Mouse (Mus musculus) forebrain, embryonic 11.5 days (tissue): ENCODE measurements around the gene Ubqln1. TPM values are rescaled to one million over a fixed set of nuclear protein-coding genes. Genes with fewer than 3 reads are reported as not detected.

ENCODE experiments used
- ATAC-seq: fragments of 200-750 bp; cut with Nextera tagmentation; replicated peaks from 2 replicates; pipeline ENCODE4 v1.8.0; 2017; ENCODE audit warnings: moderate TSS enrichment; ENCODE audit not compliant: low FRiP score
- DNase-seq: peaks from one replicate; pipeline ENCODE4 v3.0.0-alpha.2; 2017; ENCODE audit warnings: low spot score
- H3K27ac ChIP-seq: fragments of 300-500 bp; sonication (generic); 2 replicates; pipeline ENCODE4 v1.5.1; 2014; ENCODE audit warnings: low read depth, low read length
- H3K27me3 ChIP-seq: fragments of 300-500 bp; sonication (generic); 2 replicates; pipeline ENCODE4 v1.6.1; 2014; ENCODE audit warnings: mild to moderate bottlenecking, low read length, mixed read lengths; ENCODE audit not compliant: control insufficient read depth, insufficient read depth
- H3K36me3 ChIP-seq: fragments of 300-500 bp; sonication (generic); 2 replicates; pipeline ENCODE4 v1.6.1; 2014; ENCODE audit warnings: mild to moderate bottlenecking, low read length, moderate library complexity, mixed read lengths; ENCODE audit not compliant: control insufficient read depth, insufficient read depth
- H3K4me1 ChIP-seq: fragments of 300-500 bp; sonication (generic); replicated peaks from 2 replicates; pipeline ENCODE4 v1.6.1; 2014; ENCODE audit warnings: low read length, mixed read lengths; ENCODE audit not compliant: control insufficient read depth, insufficient read depth
- H3K4me2 ChIP-seq: fragments of 300-500 bp; sonication (generic); 2 replicates; pipeline ENCODE4 v1.6.1; 2014; ENCODE audit warnings: low read depth, mild to moderate bottlenecking, low read length, moderate library complexity, mixed read lengths; ENCODE audit not compliant: severe bottlenecking
- H3K4me3 ChIP-seq: fragments of 300-500 bp; sonication (generic); 2 replicates; pipeline ENCODE4 v1.5.1; 2014; ENCODE audit warnings: low read depth, low read length
- H3K9ac ChIP-seq: fragments of 300-500 bp; sonication (generic); 2 replicates; pipeline ENCODE4 v1.6.1; 2014; ENCODE audit warnings: low read length
- H3K9me3 ChIP-seq: fragments of 300-500 bp; sonication (generic); 2 replicates; pipeline ENCODE4 v1.6.1; 2016; ENCODE audit warnings: low read length, mixed read lengths; ENCODE audit not compliant: control insufficient read depth
- WGBS: fragments of 180-500 bp; shearing (Covaris S2); extraction: QIAGEN DNeasy Blood & Tissue Kit; methylation state at CpG from one replicate; pipeline ENCODE4 v1.1.7; 2014; 5-methylcytosine and 5-hydroxymethylcytosine counted together
- polyA plus RNA-seq: library from polyadenylated mRNA; unstranded; fragments of >200 nt; fragmentation: Nextera tagmentation; extraction: Ambion mirVana; gene quantifications from 2 replicates; pipeline ENCODE4 v1.2.1, GENCODE M21; 2014

Ubqln1 gene
- polyA plus RNA-seq, 1 experiment from 2014 or later: 153 TPM

- Histone ChIP-seq H3K27ac (no peak overlapping the region), H3K4me1 (no peaks in the 10 kb centered on the region), H3K36me3 (no peaks in the 10 kb centered on the region), H3K4me2 (no peak overlapping the region), H3K9me3 (peaks cover 3% of the 10 kb centered on the region; the same call in 1 of the 2 replicates), H3K4me3 (no peak overlapping the region), H3K9ac (no peak overlapping the region), H3K27me3 (no peaks in the 10 kb centered on the region)
- ATAC-seq: no peak
- WGBS: 49% methylated on average over 8 of the region's 8 CpGs
- no peak for DNase-seq
These were observed 10.2 kb upstream of the Ubqln1 start for GRCm38 (mm10) chr13:58225694-58226093.

- H3K4me3 ChIP-seq: no peak overlapping the region
- 90% methylated on average over 3 of the region's 3 CpGs for WGBS
- H3K27ac ChIP-seq: no peak overlapping the region
- 0 out of 2 replicates have a peak, but pooled peaks cover 3% of the 10 kb centered on the region for H3K4me1 ChIP-seq
- no peak for DNase-seq
- no peaks in the 10 kb centered on the region for H3K9me3 ChIP-seq
- H3K9ac ChIP-seq: no peak overlapping the region
- H3K27me3 ChIP-seq: no peaks in the 10 kb centered on the region
- H3K4me2 ChIP-seq: no peak overlapping the region
- no peaks in the 10 kb centered on the region for H3K36me3 ChIP-seq
- ATAC-seq: no peak
These were observed 4.8 kb upstream of the Ubqln1 start for GRCm38 (mm10) chr13:58220206-58220605.

GRCm38 (mm10) chr13:58217536-58217935 lies 2.1 kb upstream of the Ubqln1 start:
- no peaks in the 10 kb centered on the region for H3K9me3 ChIP-seq
- 0 out of 2 replicates have a peak, but pooled peaks cover 4% of the 10 kb centered on the region for H3K4me1 ChIP-seq
- DNase-seq (no peak), ATAC-seq (no peak)
- H3K4me2 ChIP-seq: no peak overlapping the region
- WGBS: 85% methylated on average over 2 of the region's 2 CpGs
- H3K9ac ChIP-seq: no peak overlapping the region
- H3K27ac ChIP-seq: no peak overlapping the region
- H3K36me3 ChIP-seq: no peaks in the 10 kb centered on the region
- no peaks in the 10 kb centered on the region for H3K27me3 ChIP-seq
- no peak overlapping the region for H3K4me3 ChIP-seq

GRCm38 (mm10) chr13:58216395-58216794 lies 942 bp upstream of the Ubqln1 start:
- 94% methylated on average over 9 of the region's 9 CpGs for WGBS
- H3K4me2 ChIP-seq: peak overlapping the region; percentile 85; the same call in 1 of the 2 replicates
- DNase-seq: no peak
- ATAC-seq: no peak
- no peak overlapping the region; the same call in 1 of the 2 replicates for H3K4me3 ChIP-seq
- H3K27me3 ChIP-seq: no peaks in the 10 kb centered on the region
- no peaks in the 10 kb centered on the region for H3K9me3 ChIP-seq
- no peaks in the 10 kb centered on the region for H3K36me3 ChIP-seq
- H3K4me1 ChIP-seq: 0 out of 2 replicates have a peak, but pooled peaks cover 4% of the 10 kb centered on the region
- H3K27ac ChIP-seq: no peak overlapping the region
- peak overlapping the region; percentile 95; the same call in 1 of the 2 replicates for H3K9ac ChIP-seq

- no peaks in the 10 kb centered on the region for H3K27me3 ChIP-seq
- H3K27ac ChIP-seq: peak overlapping the region; percentile 76
- H3K9ac ChIP-seq: peak overlapping the region; percentile 95
- no peaks in the 10 kb centered on the region for H3K9me3 ChIP-seq
- ATAC-seq (peak; percentile 86; the same call in 1 of the 2 replicates), DNase-seq (no peak)
- peak overlapping the region; percentile 98 for H3K4me3 ChIP-seq
- H3K36me3 ChIP-seq: no peaks in the 10 kb centered on the region
- 0 out of 2 replicates have a peak, but pooled peaks cover 4% of the 10 kb centered on the region for H3K4me1 ChIP-seq
- H3K4me2 ChIP-seq: peak overlapping the region; percentile 85
- under 1% methylated on average over 38 of the region's 48 CpGs for WGBS
These were observed 231 bp downstream of the Ubqln1 start for GRCm38 (mm10) chr13:58215253-58215591.

- Histone ChIP-seq H3K4me1 (0 out of 2 replicates have a peak, but pooled peaks cover 4% of the 10 kb centered on the region), H3K9me3 (no peaks in the 10 kb centered on the region), H3K36me3 (no peaks in the 10 kb centered on the region), H3K4me2 (peak overlapping the region; percentile 85), H3K27ac (peak overlapping the region; percentile 76; the same call in 1 of the 2 replicates), H3K27me3 (no peaks in the 10 kb centered on the region), H3K9ac (peak overlapping the region; percentile 95), H3K4me3 (peak overlapping the region; percentile 98)
- ATAC-seq (peak; percentile 72), DNase-seq (peak; percentile 52)
- 2% methylated on average over 47 of the region's 49 CpGs for WGBS
These were observed 854 bp downstream of the Ubqln1 start for GRCm38 (mm10) chr13:58214346-58215252.

- no peaks in the 10 kb centered on the region for H3K9me3 ChIP-seq
- H3K27ac ChIP-seq: no peak overlapping the region
- WGBS: 74% methylated on average over 8 of the region's 8 CpGs
- ATAC-seq (no peak), DNase-seq (no peak)
- 0 out of 2 replicates have a peak, but pooled peaks cover 4% of the 10 kb centered on the region for H3K4me1 ChIP-seq
- H3K27me3 ChIP-seq: no peaks in the 10 kb centered on the region
- H3K4me3 ChIP-seq: no peak overlapping the region; the same call in 1 of the 2 replicates
- H3K4me2 ChIP-seq: peak overlapping the region; percentile 85
- no peak overlapping the region for H3K9ac ChIP-seq
- no peaks in the 10 kb centered on the region for H3K36me3 ChIP-seq
These were observed 1.7 kb downstream of the Ubqln1 start for GRCm38 (mm10) chr13:58213801-58214200.

GRCm38 (mm10) chr13:58212530-58212929 lies 2.9 kb downstream of the Ubqln1 start:
- H3K4me1 ChIP-seq: 0 out of 2 replicates have a peak, but pooled peaks cover 4% of the 10 kb centered on the region
- no peaks in the 10 kb centered on the region for H3K9me3 ChIP-seq
- H3K9ac ChIP-seq: no peak overlapping the region
- H3K4me3 ChIP-seq: no peak overlapping the region
- H3K27ac ChIP-seq: no peak overlapping the region
- no peaks in the 10 kb centered on the region for H3K27me3 ChIP-seq
- no peak overlapping the region for H3K4me2 ChIP-seq
- H3K36me3 ChIP-seq: no peaks in the 10 kb centered on the region
- ATAC-seq (no peak), DNase-seq (no peak)
- WGBS: 81% methylated on average over 2 of the region's 2 CpGs
